Mouse (Mus musculus) layer of hippocampus, adult 2 months (tissue): ENCODE results near the gene Marveld2. TPM values are rescaled to one million over a fixed set of nuclear protein-coding genes. Genes with fewer than 3 reads are reported as not detected.

ENCODE experiments used
- DNase-seq, 2 experiments: peaks; one replicate each; pipeline ENCODE4 v3.0.0; 2022; ENCODE audit warnings: low spot score in 2 of 2
- H3K27ac ChIP-seq: fragments of 200-600 bp; 2 replicates; pipeline ENCODE4 v1.8.1; 2022
- H3K4me3 ChIP-seq: fragments of 200-600 bp; 2 replicates; pipeline ENCODE4 v1.8.1; 2022; ENCODE audit warnings: mild to moderate bottlenecking
- CTCF ChIP-seq: fragments of 200-600 bp; conservative IDR thresholded peaks from 2 replicates; pipeline ENCODE4 v1.8.1; 2022; ENCODE audit warnings: antibody characterized with exemption, mild to moderate bottlenecking, moderate library complexity
- total RNA-seq, 2 experiments: library from RNA; stranded (reverse); gene quantifications; 2 replicates each; pipeline ENCODE4 v1.2.3; 2021

The Marveld2 gene
- total RNA-seq, 2 experiments from 2014 or later, result 1.3 to 1.6 TPM

- no peak for TF ChIP-seq CTCF
- Histone ChIP-seq H3K4me3 (peak overlapping the region; percentile 20; the same call in 1 of the 2 replicates), H3K27ac (no peak overlapping the region)
- DNase-seq, result no peak
These were observed 28.1 kb downstream of the Marveld2 start for GRCm38 (mm10) chr13:100588646-100589045.

GRCm38 (mm10) chr13:100582144-100582543, 34.6 kb downstream of the Marveld2 start:
- no peak for TF ChIP-seq CTCF
- DNase-seq, result no peak
- H3K27ac ChIP-seq, result no peak overlapping the region
- H3K4me3 ChIP-seq, result no peak overlapping the region

- Histone ChIP-seq H3K27ac (no peak overlapping the region), H3K4me3 (no peak overlapping the region)
- TF ChIP-seq CTCF, result no peak
- DNase-seq, result no peak
These were observed 35.1 kb downstream of the Marveld2 start for GRCm38 (mm10) chr13:100581701-100582100.

GRCm38 (mm10) chr13:100579951-100580350, 36.8 kb downstream of the Marveld2 start:
- peak; percentile 37 for TF ChIP-seq CTCF

DNA sequence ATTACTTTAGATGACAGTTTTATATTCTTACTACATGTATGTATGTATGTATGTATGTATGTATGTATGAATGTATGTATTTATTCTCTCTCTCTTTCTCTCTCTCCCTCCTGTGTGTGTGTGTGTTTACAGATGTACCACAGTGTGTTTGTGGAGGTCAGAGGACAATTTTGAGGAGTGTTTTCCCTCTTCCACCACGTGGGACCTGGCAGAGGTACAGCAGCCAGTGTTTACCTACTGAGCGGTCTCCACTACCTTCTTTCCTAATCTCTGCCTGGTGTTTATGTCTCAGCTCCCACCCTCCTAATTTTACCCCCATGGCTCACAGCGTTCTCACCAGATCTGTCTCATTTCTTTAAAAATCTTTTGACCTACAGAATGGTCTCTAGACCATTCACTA, 37.6 kb downstream of the Marveld2 start:
- no peak for DNase-seq
- no peak overlapping the region for H3K27ac ChIP-seq
- TF ChIP-seq CTCF, result no peak
- H3K4me3 ChIP-seq, result no peak overlapping the region

More at GRCm38 (mm10) chr13:100579951-100580350, 36.8 kb downstream of the Marveld2 start:
- H3K27ac ChIP-seq, result no peak overlapping the region
- no peak overlapping the region for H3K4me3 ChIP-seq
- no peak for DNase-seq

- Histone ChIP-seq H3K4me3 (no peak overlapping the region), H3K27ac (no peak overlapping the region)
- no peak for TF ChIP-seq CTCF
- DNase-seq, result no peak
These were observed 40.8 kb downstream of the Marveld2 start for GRCm38 (mm10) chr13:100575950-100576349.

GRCm38 (mm10) chr13:100570713-100571112, 46.1 kb downstream of the Marveld2 start:
- no peak for DNase-seq
- no peak for TF ChIP-seq CTCF
- no peak overlapping the region for H3K4me3 ChIP-seq
- H3K27ac ChIP-seq, result no peak overlapping the region

DNA sequence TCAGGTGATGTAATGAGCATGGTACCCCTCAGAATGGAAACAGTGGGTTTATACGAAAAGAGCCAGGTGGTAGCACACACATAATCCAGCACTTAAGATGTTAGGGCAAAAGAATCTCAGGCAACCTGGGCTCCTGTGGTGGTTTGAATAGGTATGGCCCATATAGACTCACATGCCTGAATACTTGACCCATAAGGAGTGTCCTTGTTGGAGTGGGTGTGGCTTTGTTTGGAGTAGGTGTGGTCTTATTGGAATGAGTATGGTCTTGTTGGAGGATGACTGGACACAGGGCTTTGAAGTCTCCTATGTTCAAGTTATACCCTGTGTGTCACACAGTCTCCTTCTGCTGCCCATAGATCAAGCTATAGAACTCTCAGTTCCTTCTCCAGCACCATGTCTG, 48.4 kb downstream of the Marveld2 start:
- no peak for DNase-seq
- H3K4me3 ChIP-seq, result no peak overlapping the region
- H3K27ac ChIP-seq, result no peak overlapping the region
- no peak for TF ChIP-seq CTCF

GRCm38 (mm10) chr13:100559449-100559848, 57.3 kb downstream of the Marveld2 start:
- Histone ChIP-seq H3K27ac (no peak overlapping the region), H3K4me3 (no peak overlapping the region)
- DNase-seq, result no peak
- TF ChIP-seq CTCF, result no peak

- DNase-seq, result no peak
- no peak for TF ChIP-seq CTCF
- Histone ChIP-seq H3K27ac (no peak overlapping the region), H3K4me3 (no peak overlapping the region)
These were observed 59.8 kb downstream of the Marveld2 start for GRCm38 (mm10) chr13:100557011-100557410.

- Histone ChIP-seq H3K27ac (peak overlapping the region; percentile 88), H3K4me3 (peak overlapping the region; percentile 81)
- no peak for TF ChIP-seq CTCF
- DNase-seq, result no peak
These were observed 63.7 kb downstream of the Marveld2 start for GRCm38 (mm10) chr13:100553042-100553437.

GRCm38 (mm10) chr13:100552369-100553041, 64.3 kb downstream of the Marveld2 start, which contains the start of gene Ocln:
Gene Ocln (minus strand): TSS chr13:100552718.
- DNase-seq, result peak; percentile 18 to 26
- Histone ChIP-seq H3K27ac (peak within 1 kb of the TSS; percentile 88), H3K4me3 (peak within 1 kb of the TSS; percentile 81)
- TF ChIP-seq CTCF, result no peak

- Histone ChIP-seq H3K4me3 (peak overlapping the region; percentile 81), H3K27ac (peak overlapping the region; percentile 88)
- TF ChIP-seq CTCF, result no peak
- DNase-seq, result no peak
These were observed 64.8 kb downstream of the Marveld2 start for GRCm38 (mm10) chr13:100552009-100552368.

- H3K4me3 ChIP-seq, result peak overlapping the region; percentile 81
- no peak for TF ChIP-seq CTCF
- H3K27ac ChIP-seq, result peak overlapping the region; percentile 88
- no peak for DNase-seq
These were observed 65.3 kb downstream of the Marveld2 start for GRCm38 (mm10) chr13:100551371-100552008.
